Mouse (Mus musculus) liver, embryonic 14.5 days (tissue): ENCODE measurements around the gene Auts2.

Source experiments
- CTCF ChIP-seq: IDR thresholded peaks from 2 replicates; pipeline ENCODE4 v1.5.1; 2016; ENCODE audit warnings: antibody characterized with exemption, low read depth, control low read depth
- EP300 ChIP-seq: IDR thresholded peaks from 2 replicates; pipeline ENCODE4 v1.6.1; 2016; ENCODE audit warnings: antibody characterized with exemption, low read depth

- no peak for TF ChIP-seq EP300
- TF ChIP-seq CTCF: no peak
Observed at GRCm38 (mm10) chr5:131650381-131650891, 892.7 kb downstream of the Auts2 start.
